Mouse (Mus musculus) testis, adult 2 months (tissue): ENCODE results near the gene Lrrc20.

Experiments
- CTCF ChIP-seq: fragments of 200-500 bp; IDR thresholded peaks from 2 replicates; pipeline ENCODE4 v1.5.1; 2012; ENCODE audit warnings: low read depth, mild to moderate bottlenecking, inconsistent platforms, low read length, moderate library complexity; ENCODE audit not compliant: control insufficient read depth, insufficient read depth, insufficient replicate concordance
- POLR2A ChIP-seq: fragments of 200-500 bp; IDR thresholded peaks from 2 replicates; pipeline ENCODE4 v1.6.1; 2012; ENCODE audit warnings: low read depth, mild to moderate bottlenecking, inconsistent platforms, low read length, moderate library complexity; ENCODE audit not compliant: control insufficient read depth

GRCm38 (mm10) chr10:61536130-61537035 is 60.8 kb downstream of the Lrrc20 start:
- no peak for TF ChIP-seq POLR2A
- no peak for TF ChIP-seq CTCF
